Mouse (Mus musculus) testis, adult 2 months (tissue): ENCODE measurements at regions not wholly inside any gene's neighbourhood (a gene's known extent, or its start where the extent isn't known, plus 50 kb on each side); places are given as distances from the start of the nearest gene placed in this dataset.

ENCODE experiments used
- CTCF ChIP-seq: fragments of 200-500 bp; IDR thresholded peaks from 2 replicates; pipeline ENCODE4 v1.5.1; 2012; ENCODE audit warnings: low read depth, mild to moderate bottlenecking, inconsistent platforms, low read length, moderate library complexity; ENCODE audit not compliant: control insufficient read depth, insufficient read depth, insufficient replicate concordance
- POLR2A ChIP-seq: fragments of 200-500 bp; IDR thresholded peaks from 2 replicates; pipeline ENCODE4 v1.6.1; 2012; ENCODE audit warnings: low read depth, mild to moderate bottlenecking, inconsistent platforms, low read length, moderate library complexity; ENCODE audit not compliant: control insufficient read depth

DNA sequence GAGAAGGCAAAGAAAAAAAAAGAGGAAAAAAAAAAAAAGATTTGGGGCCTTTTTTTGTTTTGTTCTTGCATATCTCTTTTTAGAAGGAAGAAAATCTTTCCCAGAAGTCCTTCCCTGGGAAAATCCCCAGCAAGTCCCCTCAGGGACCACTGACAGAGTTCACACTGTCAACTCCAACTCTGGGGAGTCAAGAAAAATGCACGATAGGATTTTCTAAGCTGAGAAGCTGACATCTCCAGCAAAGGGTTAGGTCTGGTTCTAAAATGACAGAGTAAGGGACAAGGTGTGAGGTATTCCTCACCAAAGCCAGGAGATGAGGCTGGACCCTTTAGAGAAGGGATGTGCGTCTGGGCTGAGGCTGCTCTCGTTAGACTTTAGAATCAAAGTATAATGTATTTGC, 165.5 kb downstream of the Rchy1 start:
- TF ChIP-seq CTCF = no peak
- TF ChIP-seq POLR2A = no peak
